Mouse (Mus musculus) brain, embryonic 14.5 days (tissue): ENCODE data around the gene Rfx2. TPM values are rescaled to one million over a fixed set of nuclear protein-coding genes. Genes with fewer than 3 reads are reported as not detected.

Experiments
- DNase-seq: peaks from one replicate; pipeline ENCODE4 v3.0.0-alpha.2; 2011; ENCODE audit warnings: low read depth
- CTCF ChIP-seq: fragments of 200-500 bp; IDR thresholded peaks from 2 replicates; pipeline ENCODE4 v1.5.1; 2012; ENCODE audit warnings: inconsistent platforms, mild to moderate bottlenecking, moderate library complexity, borderline replicate concordance; ENCODE audit not compliant: insufficient read depth, insufficient read length; ENCODE audit errors: extremely low read depth
- POLR2A ChIP-seq: fragments of 200-500 bp; IDR thresholded peaks from 2 replicates; pipeline ENCODE4 v1.6.1; 2012; ENCODE audit warnings: mild to moderate bottlenecking, inconsistent platforms, borderline replicate concordance; ENCODE audit not compliant: poor library complexity, insufficient read depth, insufficient read length, severe bottlenecking; ENCODE audit errors: extremely low read depth
- polyA plus RNA-seq: library from polyadenylated mRNA; depleted of rRNA; stranded (reverse); fragments of >200 nt; gene quantifications from 2 replicates; pipeline ENCODE4 v1.2.3, GENCODE M21; 2012; rRNA removed

The Rfx2 gene
- polyA plus RNA-seq, 1 experiment = 11.1 TPM

DNA sequence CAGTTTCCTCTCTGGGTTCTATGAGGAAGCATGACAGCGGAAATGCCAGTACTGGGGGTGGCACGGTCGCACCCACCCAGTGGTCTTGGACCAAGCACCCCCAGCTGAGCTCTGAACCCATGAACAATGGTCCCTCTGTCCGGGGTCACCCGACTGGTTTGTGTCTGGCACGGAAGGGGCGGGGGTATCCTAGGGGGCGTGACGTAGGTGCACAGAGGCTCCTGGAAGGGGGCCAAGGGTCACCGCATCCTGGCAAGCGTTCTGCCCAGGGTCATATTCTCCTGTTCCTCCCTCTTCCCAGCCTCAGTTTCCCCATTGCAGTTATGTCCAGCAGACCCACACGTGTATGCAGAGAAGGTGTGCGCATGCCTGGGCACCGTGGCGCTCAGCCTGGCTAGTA, 77.4 kb downstream of the Rfx2 start:
- no peak for DNase-seq
- no peak for TF ChIP-seq POLR2A
- no peak for TF ChIP-seq CTCF

- peak; percentile 89 for DNase-seq
- TF ChIP-seq CTCF (no peak), POLR2A (0 out of 2 replicates have a peak, but pooled peaks have one; percentile 52)
Measured at GRCm38 (mm10) chr17:56751404-56752072, 79.3 kb downstream of the Rfx2 start.

GRCm38 (mm10) chr17:56744173-56744572, 86.6 kb downstream of the Rfx2 start:
- no peak for TF ChIP-seq CTCF
- no peak for TF ChIP-seq POLR2A
- DNase-seq = no peak

DNA sequence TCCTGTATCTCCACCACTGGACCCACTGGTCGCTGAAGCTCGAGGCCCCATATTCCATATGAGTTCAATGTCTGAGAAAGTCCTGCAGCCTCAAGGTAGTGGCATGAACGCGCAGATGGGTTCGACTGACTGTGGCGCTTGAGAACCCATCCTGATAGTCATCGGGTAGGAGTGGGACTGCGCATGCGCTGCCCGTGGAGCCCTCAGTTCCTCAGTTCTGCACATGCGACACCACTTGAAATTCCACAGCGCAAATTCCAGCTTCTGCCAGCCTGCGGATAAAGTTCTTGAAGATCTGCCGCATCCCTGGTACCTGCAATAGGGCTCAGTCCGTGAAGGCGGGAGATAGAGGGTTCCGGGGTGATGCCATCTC, 90.0 kb downstream of the Rfx2 start:
- DNase-seq = no peak
- TF ChIP-seq POLR2A (no peak), CTCF (no peak)

DNA sequence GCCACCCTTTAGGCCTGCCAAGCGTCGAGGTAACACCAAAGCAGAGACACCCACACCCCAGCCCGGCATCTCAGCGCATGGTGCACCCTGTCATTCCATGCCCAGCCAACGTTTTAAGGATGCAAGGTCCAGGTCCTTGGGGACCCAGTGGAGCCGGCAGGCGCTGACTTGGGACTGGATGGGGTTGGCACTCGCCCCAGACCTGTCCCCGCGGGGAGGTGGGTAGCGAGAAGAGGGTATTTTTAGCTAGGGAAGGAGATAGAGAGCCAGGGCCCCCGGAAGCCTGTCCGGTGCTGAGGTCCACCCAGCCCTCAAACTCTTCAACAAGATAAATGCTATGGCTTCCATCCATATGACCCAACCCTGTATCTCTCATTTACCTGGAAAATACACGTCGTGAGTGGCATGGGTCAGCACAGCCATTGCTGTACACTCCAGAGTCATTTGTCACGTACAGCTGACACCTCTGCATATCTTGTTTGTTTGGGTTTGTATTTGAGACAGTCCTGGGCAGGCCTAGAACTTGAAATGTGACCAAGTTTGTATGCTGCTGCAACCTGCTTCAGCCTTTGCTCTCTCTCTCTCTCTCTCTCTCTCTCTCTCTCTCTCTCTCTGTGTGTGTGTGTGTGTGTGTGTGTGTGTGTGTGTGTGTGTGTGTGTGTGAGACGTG, 90.6 kb downstream of the Rfx2 start:
- no peak for DNase-seq
- TF ChIP-seq CTCF (no peak), POLR2A (no peak)

DNA sequence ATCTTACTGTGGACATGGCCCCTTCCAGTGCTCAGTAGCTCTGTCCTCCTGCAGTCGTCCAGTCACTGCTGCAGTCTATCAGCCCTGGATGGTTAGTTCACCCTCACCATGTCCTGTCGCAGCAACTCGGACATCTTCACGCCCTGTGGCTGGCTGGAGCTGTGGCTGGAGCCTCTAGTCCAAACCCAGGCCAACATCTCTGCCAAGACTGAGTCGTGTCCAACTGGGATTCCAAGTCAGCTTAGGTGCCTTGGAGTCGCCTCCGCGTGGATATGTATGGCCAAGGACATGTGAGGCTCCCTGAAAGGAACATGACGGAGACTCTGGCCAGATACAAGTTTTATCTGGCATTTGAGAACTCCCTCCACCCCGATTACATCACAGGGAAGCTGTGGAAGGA, 92.6 kb downstream of the Rfx2 start:
- DNase-seq = no peak
- no peak for TF ChIP-seq CTCF
- no peak for TF ChIP-seq POLR2A

DNA sequence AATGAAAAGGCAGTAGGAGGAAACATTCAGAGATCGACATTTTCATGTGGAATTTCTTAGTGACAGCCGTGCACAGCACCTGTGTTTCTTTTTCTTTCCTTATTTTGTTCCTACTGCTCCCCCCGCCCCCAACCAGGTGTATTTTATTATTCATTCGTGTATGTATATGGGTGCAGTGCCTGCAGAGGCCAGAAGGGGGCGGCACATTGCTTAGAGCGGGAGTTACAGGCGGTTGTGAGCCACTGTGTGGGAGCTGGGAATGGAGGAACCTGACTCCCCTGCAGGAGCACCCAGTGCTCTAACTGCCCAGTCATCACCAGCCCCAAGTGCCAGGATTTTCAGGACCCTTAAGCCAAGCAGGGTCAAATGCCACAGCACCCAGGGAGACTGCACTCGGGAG, 94.3 kb downstream of the Rfx2 start:
- TF ChIP-seq POLR2A (no peak), CTCF (peak; percentile 46; the same call in 1 of the 2 replicates)

DNA sequence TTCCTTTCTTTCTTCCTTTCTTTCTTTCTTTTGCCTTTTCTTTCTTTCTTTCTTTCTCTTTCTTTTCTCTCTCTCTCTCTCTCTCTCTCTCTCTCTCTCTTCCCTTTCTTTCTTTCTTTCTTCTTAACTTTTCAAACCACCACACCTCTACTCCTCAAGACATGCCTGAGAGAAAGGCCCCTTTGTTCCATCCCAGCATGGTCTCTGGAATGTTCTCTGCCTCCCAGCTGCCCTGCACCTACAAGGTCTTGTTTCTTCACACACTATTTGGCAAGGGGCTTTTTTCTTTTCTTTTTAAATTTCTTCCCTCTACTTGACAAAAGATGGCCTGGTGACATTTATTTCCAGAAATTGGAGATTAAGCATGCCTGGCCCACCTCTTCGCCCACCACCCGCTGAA, 101.2 kb downstream of the Rfx2 start:
- TF ChIP-seq CTCF (no peak), POLR2A (no peak)
- DNase-seq = no peak

More for the DNA sequence above, 94.3 kb downstream of the Rfx2 start:
- DNase-seq = no peak

DNA sequence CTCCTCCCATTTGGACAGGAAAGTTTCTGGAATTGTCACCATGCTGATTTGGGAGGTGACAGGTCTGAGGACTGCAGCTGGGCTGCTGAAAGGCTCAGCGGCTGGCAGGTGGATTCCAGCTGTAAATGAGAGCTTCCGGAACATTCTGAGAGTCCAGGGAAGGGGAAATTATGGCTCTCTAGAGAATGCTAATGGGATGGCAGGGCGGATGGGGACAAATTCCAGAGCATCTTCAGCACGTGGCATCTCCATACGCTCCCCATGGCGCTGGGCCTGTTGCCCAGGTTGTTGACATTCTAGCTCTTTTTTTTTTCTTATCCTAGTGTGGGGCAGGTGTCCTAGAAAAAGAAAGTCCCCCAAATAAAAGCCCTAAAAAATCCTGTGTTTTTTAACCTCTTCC, 101.7 kb downstream of the Rfx2 start:
- DNase-seq = peak; percentile 33

DNA sequence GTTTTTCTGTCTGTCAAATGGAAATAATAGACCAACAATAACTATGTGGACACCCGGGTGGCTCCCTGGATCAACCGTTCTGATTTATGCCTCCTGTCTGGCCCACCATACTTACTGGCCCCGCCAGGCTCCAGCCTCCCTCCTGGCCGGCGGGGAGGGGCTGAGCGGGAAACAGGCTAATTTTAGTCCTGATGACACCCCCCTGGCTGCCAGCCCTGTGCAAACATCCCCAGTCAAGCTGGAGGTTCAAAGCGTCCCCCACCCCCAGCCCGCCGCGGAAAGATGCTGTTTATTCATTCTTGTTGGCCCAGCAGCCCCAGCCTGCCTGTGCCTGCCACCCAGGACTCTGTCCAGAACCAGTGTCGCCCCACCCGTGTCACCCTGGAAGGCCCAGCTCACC, 102.7 kb downstream of the Rfx2 start:
- no peak for DNase-seq
- TF ChIP-seq CTCF (no peak), POLR2A (no peak)

More for the DNA sequence above, 101.7 kb downstream of the Rfx2 start:
- TF ChIP-seq CTCF = no peak
- no peak for TF ChIP-seq POLR2A

GRCm38 (mm10) chr17:56727659-56728058, 103.2 kb downstream of the Rfx2 start:
- TF ChIP-seq POLR2A = no peak
- TF ChIP-seq CTCF = no peak
- no peak for DNase-seq

- TF ChIP-seq POLR2A (no peak), CTCF (no peak)
- DNase-seq = no peak
Measured at GRCm38 (mm10) chr17:56727029-56727649, 103.7 kb downstream of the Rfx2 start.

Other genes with a start within 250 kb of the Rfx2 start
- 53.9 and 127 TPM in 2 replicates for gene Safb2, start 246.4 kb downstream of the Rfx2 start, polyA plus RNA-seq
- 117 and 173 TPM in 2 replicates for gene Safb, start 246.2 kb downstream of the Rfx2 start, polyA plus RNA-seq
- gene 2410015M20Rik, start 221.2 kb downstream of the Rfx2 start, polyA plus RNA-seq = 101 and 119 TPM in 2 replicates
- 1,808 and 2,187 TPM in 2 replicates for gene Rpl36, start 217.6 kb downstream of the Rfx2 start, polyA plus RNA-seq
- 70.4 and 77.2 TPM in 2 replicates for gene Lonp1, start 204.1 kb downstream of the Rfx2 start, polyA plus RNA-seq
- gene Catsperd, start 202.9 kb downstream of the Rfx2 start, polyA plus RNA-seq = 4.0 TPM in 2 replicates
- gene Ranbp3, start 157.7 kb downstream of the Rfx2 start, polyA plus RNA-seq = 146 and 176 TPM in 2 replicates
- gene Ndufa11, start 113.2 kb downstream of the Rfx2 start, polyA plus RNA-seq = 313 and 400 TPM in 2 replicates
- 18.2 and 18.8 TPM in 2 replicates for gene Vmac, start 113.0 kb downstream of the Rfx2 start, polyA plus RNA-seq
- 5.2 and 5.4 TPM in 2 replicates for gene Nrtn, start 73.5 kb downstream of the Rfx2 start, polyA plus RNA-seq
- gene Dus3l, start 66.3 kb downstream of the Rfx2 start, polyA plus RNA-seq = 139 and 198 TPM in 2 replicates
- gene Prr22, start 60.8 kb downstream of the Rfx2 start, polyA plus RNA-seq = 3.1 and 3.9 TPM in 2 replicates
- not detected in 2 replicates for gene Acsbg2, start 43.4 kb upstream of the Rfx2 start, polyA plus RNA-seq
- 0.03 and 0.07 TPM in 2 replicates for gene 1700061G19Rik, start 44.5 kb upstream of the Rfx2 start, polyA plus RNA-seq
- 149 and 153 TPM in 2 replicates for gene Mllt1, start 104.4 kb upstream of the Rfx2 start, polyA plus RNA-seq
- gene Acer1, start 151.1 kb upstream of the Rfx2 start, polyA plus RNA-seq = 0.18 TPM in 1 of 2 replicates, not detected in the other
- gene Clpp, start 159.3 kb upstream of the Rfx2 start, polyA plus RNA-seq = 151 and 219 TPM in 2 replicates
- 30.2 and 40.4 TPM in 2 replicates for gene Alkbh7, start 166.3 kb upstream of the Rfx2 start, polyA plus RNA-seq
- gene Pspn, start 169.0 kb upstream of the Rfx2 start, polyA plus RNA-seq = 0.28 and 0.33 TPM in 2 replicates
- gene Gtf2f1, start 180.3 kb upstream of the Rfx2 start, polyA plus RNA-seq = 57.1 and 64.6 TPM in 2 replicates
- 0.08 TPM in 1 of 2 replicates, not detected in the other for gene Gm17949, start 180.5 kb upstream of the Rfx2 start, polyA plus RNA-seq
- 112 and 116 TPM in 2 replicates for gene Khsrp, start 200.5 kb upstream of the Rfx2 start, polyA plus RNA-seq
- gene Slc25a41, start 210.6 kb upstream of the Rfx2 start, polyA plus RNA-seq = 0.12 and 0.16 TPM in 2 replicates
- gene Crb3, start 228.1 kb upstream of the Rfx2 start, polyA plus RNA-seq = 2.5 and 3.2 TPM in 2 replicates
- gene Slc25a23, start 228.8 kb upstream of the Rfx2 start, polyA plus RNA-seq = 71.2 and 111 TPM in 2 replicates
- gene Dennd1c, start 247.5 kb upstream of the Rfx2 start, polyA plus RNA-seq = 5.4 and 6.3 TPM in 2 replicates